Mouse (Mus musculus): ENCODE measurements around the gene Naa40. TPM values are rescaled to one million over a fixed set of nuclear protein-coding genes. Genes with fewer than 3 reads are reported as not detected.
A peak's percentile ranks its signal among the peaks of the same experiment; 100 is the strongest.

Naa40 gene
- total and polyA plus RNA-seq, 3 experiments = 14.9 to 23.8 (median 16.4) TPM

- peak within 1 kb of the TSS; percentile 48 for H3K4me3 ChIP-seq
- H3K36me3 ChIP-seq (ENCODE audit: control insufficient read depth, insufficient read depth, low read length) = no peaks in the 10 kb centered on the region
- H3K27ac ChIP-seq = peak within 1 kb of the TSS; percentile 83
- TF ChIP-seq CTCF (IDR thresholded peaks at IDR 0.05) (no peak), EP300 (IDR thresholded peaks at IDR 0.05; ENCODE audit: insufficient read depth, low read depth, low read length) (peak; percentile 37; the same call in 1 of the 2 replicates), POLR2A (IDR thresholded peaks at IDR 0.05; ENCODE audit: insufficient read depth, low read depth, low read length) (peak; percentile 25; the same call in 1 of the 2 replicates)
- H3K79me2 ChIP-seq (replicated peaks; ENCODE audit: control insufficient read depth, insufficient read depth, low read length) = no peaks in the 10 kb centered on the region
- intact Hi-C loops (cut with DNase I) = no loop called here
- peaks cover 10% of the 10 kb centered on the region for H3K4me1 ChIP-seq (ENCODE audit: control insufficient read depth, insufficient read depth, low read length)
- peak within 1 kb of the TSS; percentile 86 for H3K9ac ChIP-seq (ENCODE audit: low read depth, low read length)
- WGBS = 4% methylated on average over 26 of the region's 28 CpGs
- H3K27me3 ChIP-seq (ENCODE audit: control insufficient read depth, insufficient read depth, low read length) = no peaks in the 10 kb centered on the region
- peak; percentile 80 to 91 for DNase-seq
Observed at GRCm38 (mm10) chr19:7267091-7267741, 26.2 kb upstream of the Naa40 start, which contains the start of gene Rcor2. TSS of gene Rcor2 (plus strand) at chr19:7267325.

GRCm38 (mm10) chr19:7266421-7266831 is 25.4 kb upstream of the Naa40 start:
- Histone ChIP-seq H3K36me3 (ENCODE audit: control insufficient read depth, insufficient read depth, low read length) (no peaks in the 10 kb centered on the region), H3K27me3 (ENCODE audit: control insufficient read depth, insufficient read depth, low read length) (no peaks in the 10 kb centered on the region), H3K27ac (peak overlapping the region; percentile 83), H3K79me2 (replicated peaks; ENCODE audit: control insufficient read depth, insufficient read depth, low read length) (no peaks in the 10 kb centered on the region), H3K4me3 (no peak overlapping the region), H3K9ac (ENCODE audit: low read depth, low read length) (no peak overlapping the region), H3K4me1 (ENCODE audit: control insufficient read depth, insufficient read depth, low read length) (peaks cover 10% of the 10 kb centered on the region)
- TF ChIP-seq CTCF (IDR thresholded peaks at IDR 0.05) (no peak), POLR2A (IDR thresholded peaks at IDR 0.05; ENCODE audit: insufficient read depth, low read depth, low read length) (no peak), EP300 (IDR thresholded peaks at IDR 0.05; ENCODE audit: insufficient read depth, low read depth, low read length) (no peak)
- DNase-seq = peak in 1 of 2 experiments; percentile 46
- WGBS = 69% methylated on average over 4 of the region's 4 CpGs
- intact Hi-C loops (cut with DNase I) = no loop called here

- WGBS = 35% methylated on average over 14 of the region's 14 CpGs
- TF ChIP-seq EP300 (IDR thresholded peaks at IDR 0.05; ENCODE audit: insufficient read depth, low read depth, low read length) (no peak), CTCF (IDR thresholded peaks at IDR 0.05) (no peak), POLR2A (IDR thresholded peaks at IDR 0.05; ENCODE audit: insufficient read depth, low read depth, low read length) (no peak)
- no peak overlapping the region for H3K9ac ChIP-seq (ENCODE audit: low read depth, low read length)
- intact Hi-C loops (cut with DNase I) = loop anchor here (2.0 kb wide), 2 partner anchors 25 to 171 kb away; partner anchors contain the start of gene Naa40
- peak; percentile 27 to 35 for DNase-seq
- no peak overlapping the region for H3K4me3 ChIP-seq
- H3K36me3 ChIP-seq (ENCODE audit: control insufficient read depth, insufficient read depth, low read length) = no peaks in the 10 kb centered on the region
- H3K4me1 ChIP-seq (ENCODE audit: control insufficient read depth, insufficient read depth, low read length) = peaks cover 10% of the 10 kb centered on the region
- no peaks in the 10 kb centered on the region for H3K79me2 ChIP-seq (replicated peaks; ENCODE audit: control insufficient read depth, insufficient read depth, low read length)
- H3K27ac ChIP-seq = peak overlapping the region; percentile 83
- no peaks in the 10 kb centered on the region for H3K27me3 ChIP-seq (ENCODE audit: control insufficient read depth, insufficient read depth, low read length)
Observed at GRCm38 (mm10) chr19:7265478-7266191, 24.7 kb upstream of the Naa40 start.

GRCm38 (mm10) chr19:7264766-7265331 is 23.9 kb upstream of the Naa40 start:
- intact Hi-C loops (cut with DNase I) = loop anchor here (1.0 to 2.0 kb wide), 4 partner anchors 24 to 172 kb away; partner anchors contain the start of gene Naa40
- DNase-seq = peak; percentile 63 to 79

DNA sequence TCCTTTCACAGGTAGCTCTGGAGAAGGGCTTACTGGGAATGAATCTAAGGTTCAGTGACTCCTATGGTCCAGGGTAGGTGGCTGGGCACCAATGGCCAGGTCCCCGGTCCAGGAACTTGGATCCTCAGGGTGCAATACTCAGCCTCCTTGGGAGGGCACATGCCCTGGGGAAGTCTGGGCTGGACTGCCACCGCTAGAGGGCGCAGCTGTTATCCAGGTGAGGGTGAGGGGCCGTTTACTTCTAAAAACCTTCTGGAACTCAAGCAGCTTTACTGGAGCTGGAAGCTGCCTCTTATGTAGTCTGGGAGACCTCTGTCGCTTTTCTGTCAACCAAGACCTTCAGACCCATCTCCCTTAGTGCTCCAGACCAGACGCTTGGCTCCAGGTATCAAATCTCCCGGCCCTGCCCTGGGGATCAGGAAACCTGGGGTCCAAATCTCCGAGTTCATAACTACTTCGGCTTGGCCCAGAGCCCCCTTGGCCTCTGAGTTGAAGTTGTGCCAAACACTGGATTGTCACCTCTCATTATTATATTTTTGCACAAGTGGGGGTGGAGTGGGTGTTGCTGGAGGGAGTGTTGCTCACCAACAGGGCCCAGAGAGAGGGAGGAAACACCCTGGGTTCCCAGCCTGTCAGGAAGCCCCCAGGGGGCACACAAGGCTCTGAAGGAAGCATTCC is 23.2 kb upstream of the Naa40 start:
- peak; percentile 80 to 87 for DNase-seq
- Histone ChIP-seq H3K36me3 (ENCODE audit: control insufficient read depth, insufficient read depth, low read length) (no peaks in the 10 kb centered on the region), H3K4me3 (no peak overlapping the region), H3K79me2 (replicated peaks; ENCODE audit: control insufficient read depth, insufficient read depth, low read length) (no peaks in the 10 kb centered on the region), H3K27me3 (ENCODE audit: control insufficient read depth, insufficient read depth, low read length) (no peaks in the 10 kb centered on the region), H3K4me1 (ENCODE audit: control insufficient read depth, insufficient read depth, low read length) (peaks cover 5% of the 10 kb centered on the region), H3K27ac (peak overlapping the region; percentile 83), H3K9ac (ENCODE audit: low read depth, low read length) (no peak overlapping the region)
- TF ChIP-seq EP300 (IDR thresholded peaks at IDR 0.05; ENCODE audit: insufficient read depth, low read depth, low read length) (peak; percentile 58; the same call in 1 of the 2 replicates), POLR2A (IDR thresholded peaks at IDR 0.05; ENCODE audit: insufficient read depth, low read depth, low read length) (no peak), CTCF (IDR thresholded peaks at IDR 0.05) (peak; percentile 98)
- intact Hi-C loops (cut with DNase I) = loop anchor here (1.0 to 2.0 kb wide), 4 partner anchors 23 to 173 kb away; partner anchors contain the start of gene Naa40
- 9% methylated on average over 9 of the region's 9 CpGs for WGBS

More at GRCm38 (mm10) chr19:7264766-7265331, 23.9 kb upstream of the Naa40 start:
- Histone ChIP-seq H3K9ac (ENCODE audit: low read depth, low read length) (no peak overlapping the region), H3K36me3 (ENCODE audit: control insufficient read depth, insufficient read depth, low read length) (no peaks in the 10 kb centered on the region), H3K4me3 (no peak overlapping the region), H3K4me1 (ENCODE audit: control insufficient read depth, insufficient read depth, low read length) (peaks cover 8% of the 10 kb centered on the region), H3K27ac (peak overlapping the region; percentile 83), H3K79me2 (replicated peaks; ENCODE audit: control insufficient read depth, insufficient read depth, low read length) (no peaks in the 10 kb centered on the region), H3K27me3 (ENCODE audit: control insufficient read depth, insufficient read depth, low read length) (no peaks in the 10 kb centered on the region)
- 21% methylated on average over 6 of the region's 6 CpGs for WGBS
- no peak for TF ChIP-seq CTCF (IDR thresholded peaks at IDR 0.05)
- TF ChIP-seq POLR2A (IDR thresholded peaks at IDR 0.05; ENCODE audit: insufficient read depth, low read depth, low read length) = peak; percentile 53
- no peak for TF ChIP-seq EP300 (IDR thresholded peaks at IDR 0.05; ENCODE audit: insufficient read depth, low read depth, low read length)

Measured in heart, adult 2 months (tissue).